Mouse (Mus musculus) gastrocnemius, adult 2 months (tissue): ENCODE data around the gene Ccdc152. TPM values are rescaled to one million over a fixed set of nuclear protein-coding genes. Genes with fewer than 3 reads are reported as not detected.
A peak's percentile ranks its signal among the peaks of the same experiment; 100 is the strongest.
"Not testable (repeated sequence)": the region's sequence is repeated elsewhere in the genome, so short reads cannot be mapped to it uniquely, and the experiment has no call there.

ENCODE experiments used
- DNase-seq: peaks from one replicate; pipeline ENCODE4 v3.0.0; 2022
- H3K27ac ChIP-seq: fragments of 200-600 bp; 2 replicates; pipeline ENCODE4 v1.8.1; 2022; ENCODE audit warnings: mild to moderate bottlenecking
- H3K4me3 ChIP-seq: fragments of 200-600 bp; 2 replicates; pipeline ENCODE4 v1.8.1; 2022; ENCODE audit warnings: mild to moderate bottlenecking, moderate library complexity
- CTCF ChIP-seq: fragments of 200-600 bp; IDR thresholded peaks from 2 replicates; pipeline ENCODE4 v1.8.1; 2022; ENCODE audit warnings: antibody characterized with exemption, mild to moderate bottlenecking, moderate library complexity
- intact Hi-C: fragments of 180-260 bp; cut with DNase I; formaldehyde crosslinking; loops from one replicate; pipeline ENCODE4 v1.15.1; 2025
- total RNA-seq, 2 experiments: library from RNA; stranded (reverse); gene quantifications; 2 replicates each; pipeline ENCODE4 v1.2.3; 2021

Gene Ccdc152
- total RNA-seq, 2 experiments from 2014 or later: not detected

GRCm38 (mm10) chr15:3269996-3270645, 33.2 kb downstream of the Ccdc152 start:
- TF ChIP-seq CTCF: no peak
- Histone ChIP-seq H3K4me3 (peak overlapping the region; percentile 87), H3K27ac (peak overlapping the region; percentile 97)
- DNase-seq: no peak
- intact Hi-C loops: loop anchor here (5.0 kb wide), 1 partner anchor 43 kb away; no protein-coding TSS in a partner anchor

GRCm38 (mm10) chr15:3269496-3269895, 33.8 kb downstream of the Ccdc152 start:
- TF ChIP-seq CTCF: no peak
- peak overlapping the region; percentile 97 for H3K27ac ChIP-seq
- no peak for DNase-seq
- H3K4me3 ChIP-seq: no peak overlapping the region
- intact Hi-C loops: no loop called here

GRCm38 (mm10) chr15:3268247-3268646, 35.1 kb downstream of the Ccdc152 start, which contains the start of gene Selenop:
Selenop (plus strand) TSS chr15:3268547.
- Histone ChIP-seq H3K27ac (peak within 1 kb of the TSS; percentile 97; the same call in 1 of the 2 replicates), H3K4me3 (no peak within 1 kb of the TSS)
- TF ChIP-seq CTCF: no peak
- intact Hi-C loops: no loop called here
- no peak for DNase-seq

GRCm38 (mm10) chr15:3264828-3265227, 38.5 kb downstream of the Ccdc152 start:
- H3K4me3 ChIP-seq: no peak overlapping the region
- TF ChIP-seq CTCF: no peak
- H3K27ac ChIP-seq: no peak overlapping the region
- no peak for DNase-seq
- intact Hi-C loops: no loop called here

GRCm38 (mm10) chr15:3264293-3264692, 39.0 kb downstream of the Ccdc152 start:
- intact Hi-C loops: no loop called here
- no peak overlapping the region for H3K4me3 ChIP-seq
- H3K27ac ChIP-seq: no peak overlapping the region
- no peak for TF ChIP-seq CTCF
- no peak for DNase-seq

- no peak overlapping the region for H3K27ac ChIP-seq
- no peak for DNase-seq
- no peak overlapping the region for H3K4me3 ChIP-seq
- intact Hi-C loops: no loop called here
- TF ChIP-seq CTCF: no peak
Observed at GRCm38 (mm10) chr15:3262883-3263282, 40.4 kb downstream of the Ccdc152 start.

- Histone ChIP-seq H3K27ac (no peak overlapping the region), H3K4me3 (no peak overlapping the region)
- no peak for DNase-seq
- intact Hi-C loops: no loop called here
- no peak for TF ChIP-seq CTCF
Observed at GRCm38 (mm10) chr15:3260309-3260708, 43.0 kb downstream of the Ccdc152 start.

GRCm38 (mm10) chr15:3259025-3259424, 44.3 kb downstream of the Ccdc152 start:
- TF ChIP-seq CTCF: no peak
- H3K4me3 ChIP-seq: no peak overlapping the region
- H3K27ac ChIP-seq: no peak overlapping the region
- no peak for DNase-seq
- intact Hi-C loops: no loop called here

GRCm38 (mm10) chr15:3251718-3252067, 51.6 kb downstream of the Ccdc152 start:
- Histone ChIP-seq H3K4me3 (no peak overlapping the region), H3K27ac (peak overlapping the region; percentile 58)
- no peak for DNase-seq
- TF ChIP-seq CTCF: no peak
- intact Hi-C loops: no loop called here

GRCm38 (mm10) chr15:3251031-3251717, 52.2 kb downstream of the Ccdc152 start:
- TF ChIP-seq CTCF: no peak
- Histone ChIP-seq H3K27ac (peak overlapping the region; percentile 58), H3K4me3 (no peak overlapping the region)
- no peak for DNase-seq
- intact Hi-C loops: no loop called here

- intact Hi-C loops: no loop called here
- H3K27ac ChIP-seq: peak overlapping the region; percentile 58
- DNase-seq: no peak
- no peak for TF ChIP-seq CTCF
- no peak overlapping the region for H3K4me3 ChIP-seq
Observed at GRCm38 (mm10) chr15:3250620-3251019, 52.7 kb downstream of the Ccdc152 start.

- H3K4me3 ChIP-seq, intact Hi-C loops, DNase-seq, H3K27ac ChIP-seq: not testable (repeated sequence)
Observed at GRCm38 (mm10) chr15:3245036-3245435, 58.3 kb downstream of the Ccdc152 start.

GRCm38 (mm10) chr15:3237963-3238362, 65.4 kb downstream of the Ccdc152 start:
- no peak overlapping the region for H3K27ac ChIP-seq
- no peak for TF ChIP-seq CTCF
- no peak overlapping the region for H3K4me3 ChIP-seq
- DNase-seq: no peak
- intact Hi-C loops: no loop called here

- no peak for TF ChIP-seq CTCF
- H3K4me3 ChIP-seq: no peak overlapping the region
- intact Hi-C loops: no loop called here
- DNase-seq: no peak
- no peak overlapping the region for H3K27ac ChIP-seq
Observed at GRCm38 (mm10) chr15:3236338-3236737, 67.0 kb downstream of the Ccdc152 start.
